Mouse (Mus musculus) mammary gland, adult 2 months (tissue): ENCODE data around the gene Fkbpl. TPM values are rescaled to one million over a fixed set of nuclear protein-coding genes. Genes with fewer than 3 reads are reported as not detected.

Experiments
- polyA plus RNA-seq: library from polyadenylated mRNA; depleted of rRNA; stranded (reverse); fragments of >200 nt; gene quantifications from 2 replicates; pipeline ENCODE4 v1.2.3, GENCODE M21; 2012; ENCODE audit warnings: low replicate concordance; rRNA removed

The Fkbpl gene
- 4.5 and 7.3 TPM in 2 replicates for polyA plus RNA-seq

DNA sequence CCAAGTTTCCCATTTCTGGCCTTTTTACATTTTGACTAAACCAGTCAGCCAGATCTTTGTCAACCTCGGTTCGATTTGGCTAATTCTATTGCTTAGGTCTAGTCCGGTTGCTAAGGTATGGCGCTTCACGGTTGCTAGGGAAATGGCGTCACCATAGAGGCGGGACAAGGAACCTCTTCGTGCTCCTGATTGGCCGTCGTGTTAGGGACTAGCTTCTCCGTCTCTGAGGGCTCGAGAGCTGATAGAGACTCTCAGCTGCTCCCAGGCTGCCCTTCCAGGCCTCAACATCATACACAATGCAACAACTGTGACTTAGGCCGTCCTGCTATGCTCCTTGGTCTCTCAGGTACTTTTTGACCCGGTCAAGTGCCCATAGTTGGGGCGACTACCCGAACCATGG lies at the start of gene Fkbpl:
Fkbpl (plus strand) TSS at position 157 of the 400 bp plus-strand sequence.

DNA sequence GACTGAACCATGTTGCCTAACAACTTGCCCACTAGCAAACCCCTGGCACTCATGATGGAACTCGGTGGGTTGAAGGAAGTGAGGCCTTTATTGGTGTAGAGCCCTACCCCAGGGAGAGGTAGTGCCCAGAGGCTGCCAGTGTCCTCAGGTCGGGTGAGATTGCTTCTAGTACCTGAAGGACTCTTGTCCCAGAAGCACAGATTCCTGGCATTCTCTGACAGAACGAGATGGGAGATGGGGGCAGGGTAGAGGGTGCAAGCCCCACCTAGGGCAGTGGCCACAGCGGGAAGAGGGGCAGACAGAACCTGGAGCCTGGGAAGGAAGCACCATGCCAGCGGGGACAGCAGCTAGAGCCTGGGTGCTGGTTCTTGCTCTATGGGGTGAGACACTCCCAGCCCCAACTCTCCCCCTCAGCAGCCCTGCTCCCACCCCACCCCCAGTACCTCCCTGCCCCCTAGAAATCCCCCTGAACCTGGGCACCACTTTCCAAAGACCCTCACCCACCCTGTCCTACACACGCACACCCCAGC lies 46.9 kb upstream of the Fkbpl start, which contains the start of gene Ager:
Ager (plus strand) TSS at position 297 of the 530 bp plus-strand sequence.

DNA sequence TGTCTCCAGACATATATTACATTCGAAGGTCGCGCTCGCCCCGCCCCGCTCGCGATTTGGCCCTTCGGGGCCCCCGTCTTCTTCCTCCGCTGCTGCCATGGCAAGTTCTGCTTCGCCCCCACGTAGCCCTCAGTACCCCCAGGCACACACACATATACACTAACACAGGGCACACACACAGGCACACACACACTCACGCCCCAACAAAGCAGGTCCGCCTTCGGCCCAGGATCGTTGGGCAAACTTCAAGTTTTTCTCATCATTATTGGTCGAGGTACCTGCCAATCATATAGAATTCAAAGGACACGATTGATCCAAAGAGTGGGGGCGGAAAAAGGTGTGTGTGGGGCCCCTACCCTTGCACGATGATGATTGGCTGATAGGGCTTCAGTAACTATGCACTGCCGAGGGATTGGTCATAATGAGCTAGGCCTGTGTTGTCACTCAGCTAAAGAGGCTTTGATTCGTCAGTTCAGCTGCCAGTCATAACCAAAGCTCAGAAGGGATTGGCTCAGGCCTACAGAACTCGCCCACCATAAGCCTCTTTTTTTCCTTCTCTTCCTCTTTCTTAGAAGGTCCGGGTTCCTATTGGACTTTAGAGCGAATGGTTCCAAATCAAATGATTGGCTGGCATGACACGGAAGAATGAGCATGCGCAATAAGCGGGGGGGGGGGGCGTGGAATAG lies 41.0 kb upstream of the Fkbpl start, which contains the start of gene Rnf5:
Rnf5 (minus strand) TSS at position 316 of the 686 bp plus-strand sequence.

DNA sequence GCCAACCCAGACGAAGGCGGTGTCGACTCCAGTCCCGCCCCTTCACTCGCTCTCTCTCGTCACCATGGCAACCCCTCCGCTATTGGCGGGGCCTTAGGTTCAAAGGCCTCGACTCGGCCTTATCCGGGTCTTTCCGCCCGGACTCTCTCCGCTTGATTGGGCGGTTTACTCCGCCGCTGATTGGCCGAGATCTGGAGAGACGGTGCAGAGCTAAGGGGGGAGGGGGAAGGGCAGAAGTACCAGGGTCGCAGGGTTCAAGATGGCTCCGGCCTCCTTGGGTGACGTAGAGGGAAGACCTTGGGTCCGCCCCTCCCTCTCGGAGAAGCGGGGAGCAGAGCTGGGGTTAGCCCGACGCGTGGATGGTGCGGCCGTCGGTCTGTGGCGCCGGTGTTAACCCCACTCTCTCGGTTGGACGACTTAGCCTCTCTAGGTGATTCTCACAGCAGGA lies 40.5 kb upstream of the Fkbpl start, which contains the start of gene Agpat1:
Agpat1 (plus strand) TSS at position 202 of the 448 bp plus-strand sequence.

DNA sequence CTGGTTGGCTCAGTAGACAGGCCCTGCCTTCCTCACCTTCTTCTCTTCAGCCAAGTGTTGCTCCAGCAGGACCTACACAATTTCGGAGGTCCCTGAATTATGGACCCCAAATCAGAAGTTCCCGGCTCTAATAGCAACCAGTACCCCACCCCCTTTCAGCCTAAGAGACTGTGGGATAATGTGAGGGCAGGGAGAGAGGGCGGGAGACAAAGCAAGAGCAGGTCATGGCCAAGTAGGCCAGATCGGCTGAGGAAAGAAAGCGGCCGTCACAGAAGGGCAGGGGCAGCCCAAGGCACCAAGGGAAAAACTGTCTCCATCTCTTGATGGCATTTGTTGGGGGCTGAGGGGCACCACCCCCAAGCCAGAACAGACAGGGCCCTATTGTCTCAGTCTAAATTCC lies 28.7 kb upstream of the Fkbpl start, which contains the start of gene Egfl8:
Egfl8 (minus strand) TSS at position 101 of the 400 bp plus-strand sequence.

DNA sequence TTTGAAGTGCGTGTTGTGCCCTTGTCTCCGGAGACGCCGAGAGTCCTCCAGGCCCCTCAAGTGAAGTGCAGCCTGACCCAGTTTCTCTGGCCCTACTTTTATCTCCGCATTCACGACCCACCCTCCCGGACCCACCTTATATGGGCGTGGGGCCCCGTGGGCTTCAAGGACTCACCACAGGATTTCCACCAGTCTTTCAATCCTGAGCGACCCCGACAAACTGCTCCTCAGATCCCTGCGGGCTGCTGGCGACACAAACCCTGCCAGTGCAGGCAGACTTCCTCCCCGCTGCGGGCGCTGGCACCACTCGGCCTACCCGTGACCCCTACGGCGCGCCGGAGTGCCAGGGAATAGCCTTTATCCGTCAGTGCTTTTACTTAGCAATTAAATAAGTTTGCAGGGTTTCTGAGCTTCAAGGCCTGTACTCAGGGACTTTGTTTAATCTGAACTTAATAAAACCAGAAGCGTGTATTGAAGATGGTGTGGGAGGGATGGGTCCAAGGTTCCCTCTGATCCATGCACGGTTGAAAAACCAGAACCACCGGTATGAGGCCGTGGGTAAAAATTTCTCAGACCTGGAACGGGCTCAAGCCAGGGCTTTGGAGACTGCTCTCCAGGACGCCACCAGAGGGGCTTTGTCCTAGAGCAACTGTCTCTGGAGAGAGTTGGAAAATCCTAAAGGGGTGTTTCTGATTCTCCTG lies 16.5 kb upstream of the Fkbpl start, which contains the start of gene Ppt2:
Ppt2 (minus strand) TSS at position 568 of the 701 bp plus-strand sequence.

DNA sequence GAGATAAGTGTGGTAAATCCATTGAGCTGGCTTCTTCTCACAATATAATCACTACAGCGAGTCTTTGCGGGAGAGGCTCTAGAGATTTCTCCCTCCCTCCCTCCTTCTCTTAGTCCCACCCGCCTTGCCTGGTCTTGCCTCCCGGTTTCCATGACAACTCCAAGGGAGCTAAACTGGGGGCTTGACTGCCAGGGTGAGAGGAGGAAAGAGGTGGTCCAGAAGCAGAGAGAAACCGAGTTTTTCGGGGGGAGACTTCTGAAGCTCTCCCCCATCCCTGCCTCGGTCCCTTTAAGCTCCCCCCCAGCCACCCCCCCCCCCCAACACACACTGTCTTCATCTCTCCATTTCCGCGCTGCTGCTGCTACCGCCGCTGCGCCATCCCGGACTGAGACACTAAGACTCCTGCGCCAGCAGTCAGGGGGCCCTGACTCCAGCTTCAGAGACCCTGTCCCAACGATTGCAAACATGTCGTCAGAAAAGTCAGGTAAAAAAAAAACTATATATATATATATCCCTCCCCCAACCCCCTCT lies 15.3 kb upstream of the Fkbpl start, which contains the start of gene Prrt1:
Prrt1 (plus strand) TSS at position 313 of the 531 bp plus-strand sequence.

DNA sequence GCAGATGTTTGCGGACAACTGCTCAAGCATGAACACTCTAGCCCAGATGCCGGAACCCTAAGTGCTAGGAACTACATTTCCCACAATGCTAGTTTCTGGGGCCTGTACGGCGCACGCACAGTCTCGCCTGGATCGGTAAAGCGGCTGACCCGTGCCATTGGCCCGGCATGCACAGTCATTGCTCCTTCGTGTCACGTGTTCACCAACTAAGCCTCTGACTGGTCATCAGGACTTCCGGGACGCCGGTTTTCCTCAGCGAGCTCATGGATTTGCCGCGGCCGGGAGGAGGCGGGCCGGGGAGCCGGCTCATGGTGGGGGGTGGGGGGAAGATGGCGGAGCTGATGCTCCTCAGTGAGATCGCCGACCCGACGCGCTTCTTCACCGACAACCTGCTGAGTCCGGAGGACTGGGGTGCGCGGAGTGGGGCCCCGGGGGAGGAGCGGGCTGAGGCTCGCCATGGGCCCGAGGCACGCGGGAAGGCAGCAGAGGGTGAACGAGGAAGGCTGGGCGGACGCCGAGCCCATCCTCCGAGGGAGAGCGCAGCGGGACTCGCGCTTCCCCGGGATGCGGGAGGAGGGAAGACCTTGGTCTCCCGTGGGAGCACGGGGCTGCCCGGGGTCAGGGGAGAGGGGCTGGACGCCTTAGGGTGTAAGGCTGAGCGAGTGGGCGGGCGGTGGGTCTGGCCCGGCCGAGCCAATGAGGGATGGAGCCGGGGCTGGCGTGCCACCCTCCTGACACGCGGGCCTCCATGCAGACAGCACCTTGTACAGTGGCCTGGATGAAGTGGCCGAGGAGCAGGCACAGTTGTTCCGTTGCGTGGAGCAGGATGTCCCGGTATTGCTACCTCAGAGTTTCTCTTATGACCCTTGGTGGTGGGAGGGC lies 2.6 kb downstream of the Fkbpl start, which contains the start of gene Atf6b:
Atf6b (plus strand) TSS at position 241 of the 882 bp plus-strand sequence.

DNA sequence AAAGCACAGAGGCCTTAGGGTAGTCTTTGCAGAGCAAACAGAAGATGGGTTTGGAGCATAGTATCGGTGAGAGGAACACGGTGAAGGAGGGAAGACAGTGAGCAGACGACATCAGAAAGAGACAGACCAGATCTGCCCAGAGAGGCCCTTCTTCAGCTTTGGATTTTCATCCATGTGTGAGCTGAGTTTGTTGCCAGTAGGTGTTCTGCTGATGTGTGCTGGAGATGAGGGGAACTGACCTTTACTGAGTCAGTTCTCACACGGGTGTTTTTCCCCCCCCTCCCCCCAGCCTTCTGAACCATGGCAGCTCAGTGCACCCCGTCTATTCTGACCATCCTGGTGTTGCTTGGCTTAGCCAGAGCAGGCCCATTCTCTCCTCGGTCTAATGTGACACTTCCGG lies 25.7 kb downstream of the Fkbpl start, which contains the start of gene Tnxb:
Tnxb (plus strand) TSS at position 301 of the 400 bp plus-strand sequence.

Other genes starting within 250 kb of the Fkbpl start
- 0.99 and 1.6 TPM in 2 replicates for gene BC051142, start 245.9 kb upstream of the Fkbpl start, polyA plus RNA-seq
- not detected in 2 replicates for gene Btnl4, start 167.4 kb upstream of the Fkbpl start, polyA plus RNA-seq
- not detected in 2 replicates for gene Btnl6, start 127.4 kb upstream of the Fkbpl start, polyA plus RNA-seq
- 24.6 and 49.4 TPM in 2 replicates for gene Notch4, start 80.5 kb upstream of the Fkbpl start, polyA plus RNA-seq
- gene Gpsm3, start 55.0 kb upstream of the Fkbpl start, polyA plus RNA-seq: 36.4 and 82.7 TPM in 2 replicates
- gene Pbx2, start 53.5 kb upstream of the Fkbpl start, polyA plus RNA-seq: 51.4 and 73.4 TPM in 2 replicates
- gene Ager, start 46.9 kb upstream of the Fkbpl start, polyA plus RNA-seq: 3.5 and 7.0 TPM in 2 replicates
- gene Rnf5, start 41.1 kb upstream of the Fkbpl start, polyA plus RNA-seq: 70.5 and 113 TPM in 2 replicates
- gene Agpat1, start 40.5 kb upstream of the Fkbpl start, polyA plus RNA-seq: 298 and 323 TPM in 2 replicates
- gene Egfl8, start 28.8 kb upstream of the Fkbpl start, polyA plus RNA-seq: 5.0 and 5.6 TPM in 2 replicates
- gene Ppt2, start 16.3 kb upstream of the Fkbpl start, polyA plus RNA-seq: 45.7 and 50.6 TPM in 2 replicates
- gene Prrt1, start 15.2 kb upstream of the Fkbpl start, polyA plus RNA-seq: 16.4 and 33.2 TPM in 2 replicates
- 70.2 and 126 TPM in 2 replicates for gene Atf6b, start 2.4 kb downstream of the Fkbpl start, polyA plus RNA-seq
- 74.4 and 107 TPM in 2 replicates for gene Tnxb, start 25.8 kb downstream of the Fkbpl start, polyA plus RNA-seq
- 184 and 192 TPM in 2 replicates for gene C4b, start 99.1 kb downstream of the Fkbpl start, polyA plus RNA-seq
- 0.11 and 0.60 TPM in 2 replicates for gene Cyp21a1, start 159.8 kb downstream of the Fkbpl start, polyA plus RNA-seq
- gene Stk19, start 192.2 kb downstream of the Fkbpl start, polyA plus RNA-seq: 48.6 and 50.3 TPM in 2 replicates
- 72.8 and 80.9 TPM in 2 replicates for gene Dxo, start 192.3 kb downstream of the Fkbpl start, polyA plus RNA-seq
- 77.4 and 105 TPM in 2 replicates for gene Skiv2l, start 205.4 kb downstream of the Fkbpl start, polyA plus RNA-seq
- gene Nelfe, start 205.6 kb downstream of the Fkbpl start, polyA plus RNA-seq: 18.7 and 20.6 TPM in 2 replicates
- 70.0 and 71.7 TPM in 2 replicates for gene Cfb, start 217.8 kb downstream of the Fkbpl start, polyA plus RNA-seq
- gene Zbtb12, start 234.7 kb downstream of the Fkbpl start, polyA plus RNA-seq: 13.1 and 14.3 TPM in 2 replicates
- 0.06 and 0.07 TPM in 2 replicates for gene Gm20547, start 237.3 kb downstream of the Fkbpl start, polyA plus RNA-seq